Mouse (Mus musculus) brain, embryonic 14.5 days (tissue): ENCODE data around the gene Myh11.

Experiments
- CTCF ChIP-seq: fragments of 200-500 bp; IDR thresholded peaks from 2 replicates; pipeline ENCODE4 v1.5.1; 2012; ENCODE audit warnings: inconsistent platforms, mild to moderate bottlenecking, moderate library complexity, borderline replicate concordance; ENCODE audit not compliant: insufficient read depth, insufficient read length; ENCODE audit errors: extremely low read depth
- POLR2A ChIP-seq: fragments of 200-500 bp; IDR thresholded peaks from 2 replicates; pipeline ENCODE4 v1.6.1; 2012; ENCODE audit warnings: mild to moderate bottlenecking, inconsistent platforms, borderline replicate concordance; ENCODE audit not compliant: poor library complexity, insufficient read depth, insufficient read length, severe bottlenecking; ENCODE audit errors: extremely low read depth

DNA sequence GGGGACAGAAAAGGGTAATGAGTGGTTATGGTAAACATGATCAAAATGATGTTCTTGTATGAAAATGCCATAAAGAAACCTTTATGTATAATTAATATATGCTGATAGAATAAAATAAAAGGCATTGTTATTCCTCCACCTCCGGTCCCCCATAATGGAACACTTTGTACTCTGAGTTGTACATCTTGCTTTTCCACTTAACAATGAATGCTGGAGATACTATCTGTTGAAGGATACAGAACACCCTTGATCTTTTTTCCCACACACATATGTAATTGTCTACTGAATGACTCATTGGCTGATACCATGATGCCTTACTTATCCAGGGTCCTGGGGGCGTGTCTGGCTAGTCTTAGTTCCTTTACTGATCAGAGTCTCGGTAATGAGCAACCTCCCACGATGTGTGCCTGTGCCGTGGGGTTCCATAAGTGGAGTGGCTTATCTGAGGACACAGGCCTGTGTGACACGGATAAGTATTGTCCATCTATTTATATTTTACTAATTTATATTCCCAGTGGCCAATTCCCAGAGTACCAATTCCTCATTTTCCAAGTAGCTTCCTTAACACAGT lies 110.9 kb downstream of the Myh11 start:
- TF ChIP-seq CTCF (no peak), POLR2A (no peak)
